Mouse (Mus musculus) limb, embryonic 14.5 days (tissue): ENCODE measurements around the gene Usp25. TPM values are rescaled to one million over a fixed set of nuclear protein-coding genes. Genes with fewer than 3 reads are reported as not detected.

Experiments used
- ATAC-seq: fragments of 200-750 bp; cut with Nextera tagmentation; 2 replicates; pipeline ENCODE4 v1.8.0; 2017; ENCODE audit warnings: low read depth, moderate number of reproducible peaks, moderate TSS enrichment; ENCODE audit not compliant: low FRiP score
- DNase-seq: peaks from one replicate; pipeline ENCODE4 v3.0.0-alpha.2; 2015; ENCODE audit warnings: low spot score
- H3K27ac ChIP-seq: fragments of 300-500 bp; sonication (generic); replicated peaks from 2 replicates; pipeline ENCODE4 v1.5.1; 2014; ENCODE audit warnings: low read depth, mild to moderate bottlenecking, low read length, moderate library complexity, mixed read lengths
- H3K27me3 ChIP-seq: fragments of 300-500 bp; sonication (generic); 2 replicates; pipeline ENCODE4 v1.6.1; 2014; ENCODE audit warnings: low read length, mixed read lengths; ENCODE audit not compliant: control insufficient read depth, insufficient read depth
- H3K36me3 ChIP-seq: fragments of 300-500 bp; sonication (generic); 2 replicates; pipeline ENCODE4 v1.6.1; 2014; ENCODE audit warnings: mild to moderate bottlenecking, low read length, moderate library complexity, mixed read lengths; ENCODE audit not compliant: control insufficient read depth, insufficient read depth
- H3K4me1 ChIP-seq: fragments of 300-500 bp; sonication (generic); 2 replicates; pipeline ENCODE4 v1.6.1; 2014; ENCODE audit warnings: antibody characterized with exemption, low read length, mixed read lengths; ENCODE audit not compliant: control insufficient read depth, insufficient read depth
- H3K4me2 ChIP-seq: fragments of 300-500 bp; sonication (generic); replicated peaks from 2 replicates; pipeline ENCODE4 v1.6.1; 2014; ENCODE audit warnings: low read depth, mild to moderate bottlenecking, low read length, moderate library complexity; ENCODE audit not compliant: severe bottlenecking
- H3K4me3 ChIP-seq: fragments of 300-500 bp; sonication (generic); replicated peaks from 2 replicates; pipeline ENCODE4 v1.5.1; 2014; ENCODE audit warnings: low read length
- H3K9ac ChIP-seq: fragments of 300-500 bp; sonication (generic); 2 replicates; pipeline ENCODE4 v1.6.1; 2014; ENCODE audit warnings: mild to moderate bottlenecking, low read depth, low read length, moderate library complexity; ENCODE audit not compliant: severe bottlenecking
- H3K9me3 ChIP-seq: fragments of 300-500 bp; sonication (generic); 2 replicates; pipeline ENCODE4 v1.6.1; 2016; ENCODE audit warnings: low read length; ENCODE audit not compliant: control insufficient read depth
- POLR2A ChIP-seq: fragments of 200-500 bp; IDR thresholded peaks from 2 replicates; pipeline ENCODE4 v1.8.0; 2012; ENCODE audit warnings: inconsistent platforms, mild to moderate bottlenecking, moderate library complexity, borderline replicate concordance; ENCODE audit not compliant: insufficient read depth, insufficient read length; ENCODE audit errors: extremely low read depth
- WGBS: fragments of 180-500 bp; shearing (Covaris S2); extraction: QIAGEN DNeasy Blood & Tissue Kit; methylation state at CpG from one replicate; pipeline ENCODE4 v1.1.7; 2014; 5-methylcytosine and 5-hydroxymethylcytosine counted together
- polyA plus RNA-seq, 2 experiments: library from polyadenylated mRNA; depleted of rRNA in 1 of 2; stranded (reverse) in 1 of 2; unstranded in 1 of 2; fragments of >200 nt; fragmentation: Nextera tagmentation in 1 of 2; extraction: Ambion mirVana in 1 of 2; gene quantifications; 2 replicates each; pipeline versions ENCODE4 v1.2.1 to v1.2.3; 2012 to 2014

Usp25 gene
- polyA plus RNA-seq, 2 experiments = 14.6 to 25.0 TPM

DNA sequence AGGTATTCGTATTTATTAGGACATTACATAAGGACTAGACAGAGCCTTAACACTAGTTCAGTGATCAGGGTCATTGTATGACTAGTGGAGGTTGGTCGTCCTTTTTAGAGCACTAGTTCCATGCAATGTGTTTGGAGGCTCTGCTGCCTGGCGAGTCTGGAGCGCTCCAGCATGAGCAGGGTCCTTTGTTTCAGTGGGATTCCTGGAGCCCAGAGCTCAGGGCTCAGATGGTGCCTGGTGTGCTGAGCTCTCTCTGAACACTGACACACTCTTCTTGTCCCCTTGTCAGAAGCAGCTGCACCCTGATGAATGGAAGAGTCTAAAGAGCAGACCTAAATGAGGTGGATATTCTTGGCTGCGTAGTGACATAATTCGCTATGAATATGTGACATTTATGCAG lies 45.1 kb downstream of the Usp25 start:
- ATAC-seq (no peak), DNase-seq (no peak)
- Histone ChIP-seq H3K4me1 (0 out of 2 replicates have a peak, but pooled peaks cover 2% of the 10 kb centered on the region), H3K27me3 (no peaks in the 10 kb centered on the region), H3K9me3 (no peaks in the 10 kb centered on the region), H3K4me3 (no peak overlapping the region), H3K36me3 (peaks cover 6% of the 10 kb centered on the region), H3K4me2 (no peak overlapping the region), H3K27ac (no peak overlapping the region), H3K9ac (no peak overlapping the region)
- TF ChIP-seq POLR2A = no peak
- 89% methylated on average over 6 of the region's 6 CpGs for WGBS

GRCm38 (mm10) chr16:77060166-77060565 lies 46.7 kb downstream of the Usp25 start:
- no peak for ATAC-seq
- peaks cover 13% of the 10 kb centered on the region for H3K36me3 ChIP-seq
- no peak overlapping the region for H3K27ac ChIP-seq
- H3K4me3 ChIP-seq = no peak overlapping the region
- H3K27me3 ChIP-seq = no peaks in the 10 kb centered on the region
- no peak for DNase-seq
- H3K9ac ChIP-seq = no peak overlapping the region
- H3K4me1 ChIP-seq = 0 out of 2 replicates have a peak, but pooled peaks cover 2% of the 10 kb centered on the region
- H3K4me2 ChIP-seq = no peak overlapping the region
- 86% methylated on average over 7 of the region's 8 CpGs for WGBS
- TF ChIP-seq POLR2A = no peak
- no peaks in the 10 kb centered on the region for H3K9me3 ChIP-seq

GRCm38 (mm10) chr16:77063916-77064315 lies 50.4 kb downstream of the Usp25 start:
- no peak for DNase-seq
- H3K36me3 ChIP-seq = peaks cover 22% of the 10 kb centered on the region
- H3K27ac ChIP-seq = no peak overlapping the region
- H3K4me3 ChIP-seq = no peak overlapping the region
- no peaks in the 10 kb centered on the region for H3K4me1 ChIP-seq
- H3K4me2 ChIP-seq = no peak overlapping the region
- no peaks in the 10 kb centered on the region for H3K9me3 ChIP-seq
- 92% methylated on average over 1 of the region's 1 CpGs for WGBS
- H3K9ac ChIP-seq = no peak overlapping the region
- no peak for TF ChIP-seq POLR2A
- ATAC-seq = no peak
- H3K27me3 ChIP-seq = no peaks in the 10 kb centered on the region

- H3K4me2 ChIP-seq = no peak overlapping the region
- H3K4me3 ChIP-seq = no peak overlapping the region
- TF ChIP-seq POLR2A = no peak
- ATAC-seq = no peak
- H3K27ac ChIP-seq = no peak overlapping the region
- no peaks in the 10 kb centered on the region for H3K4me1 ChIP-seq
- no peaks in the 10 kb centered on the region for H3K27me3 ChIP-seq
- no peak for DNase-seq
- H3K36me3 ChIP-seq = peaks cover 38% of the 10 kb centered on the region
- no peaks in the 10 kb centered on the region for H3K9me3 ChIP-seq
- H3K9ac ChIP-seq = no peak overlapping the region
- 86% methylated on average over 15 of the region's 15 CpGs for WGBS
These were observed 63.6 kb downstream of the Usp25 start for GRCm38 (mm10) chr16:77076954-77077735.

DNA sequence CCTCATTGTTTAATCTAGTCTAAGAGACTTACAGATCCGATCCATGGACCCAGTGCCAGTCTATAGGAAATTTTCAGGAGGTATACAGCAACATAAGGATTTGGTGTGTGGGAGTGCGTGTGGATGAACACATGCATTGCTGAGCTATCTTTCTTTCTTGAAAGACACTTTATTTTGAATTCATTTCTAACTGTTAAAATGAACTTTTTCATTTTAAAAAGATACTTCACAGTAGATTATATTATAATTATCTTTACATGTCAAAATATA lies 64.2 kb downstream of the Usp25 start:
- whole genome bisulfite sequencing = 94% methylated on average over 2 of the region's 2 CpGs
- no peak for ATAC-seq
- no peaks in the 10 kb centered on the region for H3K9me3 ChIP-seq
- no peak overlapping the region for H3K27ac ChIP-seq
- H3K36me3 ChIP-seq = peaks cover 36% of the 10 kb centered on the region
- no peak overlapping the region for H3K9ac ChIP-seq
- no peaks in the 10 kb centered on the region for H3K4me1 ChIP-seq
- DNase-seq = no peak
- TF ChIP-seq POLR2A = no peak
- no peaks in the 10 kb centered on the region for H3K27me3 ChIP-seq
- H3K4me3 ChIP-seq = no peak overlapping the region
- no peak overlapping the region for H3K4me2 ChIP-seq
